Mouse (Mus musculus) CD4-positive, CD25-positive, alpha-beta regulatory T cell, adult 4 months (primary cell): Measurements from ENCODE around the gene Magix. TPM values are rescaled to one million over a fixed set of nuclear protein-coding genes. Genes with fewer than 3 reads are reported as not detected.

Source experiments
- ATAC-seq: one replicate; pipeline ENCODE4 v1.8.0; 2017
- polyA plus RNA-seq, 2 experiments: library from polyadenylated mRNA; unstranded; fragments of 100-300 nt; shearing (Covaris generic); gene quantifications; one replicate each; pipeline ENCODE4 v1.2.1; 2017

Magix gene
- polyA plus RNA-seq, 2 experiments from 2014 or later = not detected

- ATAC-seq = peak; percentile 40
These were observed 7.3 kb downstream of the Magix start for GRCm38 (mm10) chrX:7673578-7674281.

GRCm38 (mm10) chrX:7672739-7673138 lies 8.3 kb downstream of the Magix start:
- no peak for ATAC-seq

- peak; percentile 27 for ATAC-seq
These were observed 10.0 kb downstream of the Magix start, which contains the start of gene Plp2 for GRCm38 (mm10) chrX:7670921-7671623. Gene Plp2 (minus strand): TSS chrX:7671390.

GRCm38 (mm10) chrX:7670390-7670881 lies 10.6 kb downstream of the Magix start:
- ATAC-seq = peak; percentile 44

GRCm38 (mm10) chrX:7665739-7666502 lies 15.1 kb downstream of the Magix start:
- no peak for ATAC-seq

GRCm38 (mm10) chrX:7664791-7665190 lies 16.3 kb downstream of the Magix start:
- no peak for ATAC-seq

GRCm38 (mm10) chrX:7662936-7663335 lies 18.1 kb downstream of the Magix start:
- no peak for ATAC-seq

GRCm38 (mm10) chrX:7661086-7661485 lies 20.0 kb downstream of the Magix start:
- ATAC-seq = no peak

- ATAC-seq = no peak
These were observed 22.1 kb downstream of the Magix start for GRCm38 (mm10) chrX:7658785-7659589.

- no peak for ATAC-seq
These were observed 22.8 kb downstream of the Magix start for GRCm38 (mm10) chrX:7658031-7658784.

- ATAC-seq = peak; percentile 97
These were observed 23.8 kb downstream of the Magix start, which contains the start of gene Prickle3 for GRCm38 (mm10) chrX:7657221-7657639. Gene Prickle3 (plus strand): TSS chrX:7657260.

- peak; percentile 89 for ATAC-seq
These were observed 32.3 kb downstream of the Magix start for GRCm38 (mm10) chrX:7648671-7649304.

GRCm38 (mm10) chrX:7645349-7645748 lies 35.7 kb downstream of the Magix start:
- ATAC-seq = peak; percentile 22

GRCm38 (mm10) chrX:7640785-7641184 lies 40.3 kb downstream of the Magix start:
- ATAC-seq = no peak

GRCm38 (mm10) chrX:7639536-7640325 lies 41.3 kb downstream of the Magix start:
- ATAC-seq = no peak

GRCm38 (mm10) chrX:7638401-7639091 lies 42.5 kb downstream of the Magix start, which contains the start of gene Syp:
Gene Syp (plus strand): TSS chrX:7638471.
- ATAC-seq = peak; percentile 90

- ATAC-seq = no peak
These were observed 46.0 kb downstream of the Magix start for GRCm38 (mm10) chrX:7635101-7635500.

- ATAC-seq = no peak
These were observed 48.5 kb downstream of the Magix start for GRCm38 (mm10) chrX:7632560-7632959.
